Mouse (Mus musculus) mature B cell (primary cell): ENCODE measurements around the gene Evi5l.

ENCODE experiments used
- in situ Hi-C: fragments of 300-500 bp; cut with MboI; formaldehyde crosslinking; loops from 2 replicates; pipeline ENCODE4 v1.14.3; 2019

Gene Evi5l

GRCm38 (mm10) chr8:4205246-4206123, 39.1 kb downstream of the Evi5l start:
- in situ Hi-C loops = no loop called here

GRCm38 (mm10) chr8:4206182-4207015, 40.0 kb downstream of the Evi5l start:
- in situ Hi-C loops = no loop called here

- in situ Hi-C loops = no loop called here
Measured at GRCm38 (mm10) chr8:4207016-4207350, 40.6 kb downstream of the Evi5l start.

GRCm38 (mm10) chr8:4211097-4211496, 44.7 kb downstream of the Evi5l start:
- in situ Hi-C loops = no loop called here

GRCm38 (mm10) chr8:4212809-4213209, 46.4 kb downstream of the Evi5l start:
- in situ Hi-C loops = no loop called here

GRCm38 (mm10) chr8:4213210-4214005, 47.0 kb downstream of the Evi5l start:
- in situ Hi-C loops = no loop called here

- in situ Hi-C loops = no loop called here
Measured at GRCm38 (mm10) chr8:4214006-4214980, 47.9 kb downstream of the Evi5l start.

GRCm38 (mm10) chr8:4216296-4216695, 49.9 kb downstream of the Evi5l start:
- in situ Hi-C loops = no loop called here

- in situ Hi-C loops = no loop called here
Measured at GRCm38 (mm10) chr8:4216791-4217621, 50.6 kb downstream of the Evi5l start, which contains the start of gene Prr36. Prr36 (minus strand) TSS chr8:4217459.

GRCm38 (mm10) chr8:4219617-4220016, 53.2 kb downstream of the Evi5l start:
- in situ Hi-C loops = no loop called here

GRCm38 (mm10) chr8:4222059-4222458, 55.7 kb downstream of the Evi5l start:
- in situ Hi-C loops = no loop called here

- in situ Hi-C loops = no loop called here
Measured at GRCm38 (mm10) chr8:4226323-4226722, 60.0 kb downstream of the Evi5l start.

- in situ Hi-C loops = no loop called here
Measured at GRCm38 (mm10) chr8:4226739-4227347, 60.5 kb downstream of the Evi5l start, which contains the start of gene Lrrc8e. Lrrc8e (plus strand) TSS chr8:4226827.

- in situ Hi-C loops = no loop called here
Measured at GRCm38 (mm10) chr8:4227919-4228318, 61.6 kb downstream of the Evi5l start.

- in situ Hi-C loops = no loop called here
Measured at GRCm38 (mm10) chr8:4229784-4230183, 63.4 kb downstream of the Evi5l start.

- in situ Hi-C loops = no loop called here
Measured at GRCm38 (mm10) chr8:4230612-4231351, 64.4 kb downstream of the Evi5l start.

GRCm38 (mm10) chr8:4237814-4238433, 71.6 kb downstream of the Evi5l start:
- in situ Hi-C loops = no loop called here
